Mouse (Mus musculus): ENCODE measurements around the gene Enc1. TPM values are rescaled to one million over a fixed set of nuclear protein-coding genes. Genes with fewer than 3 reads are reported as not detected.
"Not testable (repeated sequence)": the region's sequence is repeated elsewhere in the genome, so short reads cannot be mapped to it uniquely, and the experiment has no call there.

Gene Enc1
- total RNA-seq, 2 experiments from 2014 or later: 740 to 833 TPM

DNA sequence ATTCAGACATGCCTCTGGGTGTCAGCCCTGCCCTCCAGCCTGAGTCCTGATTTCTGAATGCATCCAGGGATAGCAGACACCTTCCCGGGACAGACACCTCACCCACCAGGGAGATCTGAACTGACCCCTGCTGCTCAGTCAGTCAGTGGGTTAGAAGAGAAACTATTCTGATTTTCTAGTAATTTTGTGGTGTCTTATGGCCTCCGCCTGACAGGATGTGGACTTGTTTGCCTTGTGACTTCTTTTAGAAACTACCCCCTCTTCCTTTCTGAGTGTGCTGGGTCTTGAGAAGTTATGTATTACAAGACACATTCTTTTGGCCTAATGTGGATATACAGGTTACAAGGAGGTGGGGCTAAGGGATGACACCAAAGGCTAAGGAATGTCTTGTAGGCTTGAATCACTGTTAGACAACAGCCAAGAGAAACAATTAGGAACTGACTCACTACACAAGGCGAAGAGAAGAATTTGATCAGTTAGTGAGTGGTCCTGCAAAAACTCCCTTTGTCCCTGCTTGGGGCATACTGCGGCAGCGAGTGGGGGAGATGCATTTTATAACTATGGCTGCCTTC lies 8.7 kb downstream of the Enc1 start:
- no peak for DNase-seq
- intact Hi-C loops (cut with DNase I): loop anchor here (10.0 kb wide), 4 partner anchors 135 to 395 kb away; no protein-coding TSS in a partner anchor

DNA sequence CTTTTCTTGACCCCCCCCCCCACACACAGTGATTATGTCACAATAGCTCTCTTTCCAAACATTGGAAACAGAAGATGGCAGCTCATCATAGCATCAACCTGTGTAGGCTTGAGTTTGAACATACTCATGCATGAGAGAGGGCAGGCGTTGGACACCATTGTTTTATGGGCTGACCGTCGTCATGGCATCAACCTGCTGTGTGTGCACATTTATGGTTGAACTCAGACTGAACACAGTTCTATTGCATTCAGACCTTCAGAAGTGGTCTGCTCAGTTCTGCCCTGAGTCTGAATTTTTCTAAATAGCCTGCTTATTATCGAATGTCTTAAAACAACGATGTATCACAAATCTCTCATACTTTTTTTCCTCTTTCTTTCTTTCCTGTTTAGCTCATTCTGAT lies 9.2 kb downstream of the Enc1 start:
- intact Hi-C loops (cut with DNase I): no loop called here

DNA sequence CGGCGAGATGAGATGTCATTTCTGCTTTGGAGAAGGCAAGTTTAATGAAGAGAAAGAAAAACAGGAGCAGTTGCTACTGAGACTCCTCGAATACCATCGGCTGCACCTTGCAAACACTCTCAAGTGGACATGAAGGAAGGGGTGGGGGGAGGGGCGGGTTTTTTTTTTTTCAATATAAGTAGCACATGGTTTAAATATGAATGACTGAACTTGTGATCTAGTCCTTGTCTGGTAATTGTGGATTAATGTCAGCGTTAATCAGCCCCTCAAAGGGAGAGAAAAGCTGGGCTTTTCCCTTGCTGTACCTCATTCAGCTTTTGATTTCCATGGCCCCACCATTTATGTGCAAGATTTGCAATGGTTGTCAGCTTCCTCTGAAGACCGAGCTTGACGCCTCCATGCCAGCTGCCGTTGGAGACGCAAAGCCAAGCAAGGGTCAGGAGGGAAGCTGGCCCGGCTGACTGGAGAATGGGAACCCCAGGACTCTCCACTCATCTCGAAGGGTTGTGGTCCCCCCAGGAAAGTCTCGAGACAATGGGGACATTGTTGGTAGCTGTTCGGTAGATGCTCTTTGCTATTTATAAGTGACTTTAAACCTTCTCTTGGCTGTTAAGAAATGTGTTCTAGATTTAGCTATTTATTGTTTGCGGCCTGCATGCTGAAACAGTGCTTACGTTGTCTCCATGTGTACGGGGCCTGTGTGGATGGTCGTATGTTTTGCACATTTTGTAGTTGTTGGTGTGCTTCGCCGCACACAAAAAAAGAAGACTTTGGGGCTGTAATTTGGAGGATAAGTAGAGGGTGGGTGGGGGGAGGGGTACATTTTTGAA lies 9.9 kb downstream of the Enc1 start:
- intact Hi-C loops (cut with DNase I): no loop called here
- DNase-seq: peak; percentile 57

More for the DNA sequence above, 9.2 kb downstream of the Enc1 start:
- no peak for DNase-seq

DNA sequence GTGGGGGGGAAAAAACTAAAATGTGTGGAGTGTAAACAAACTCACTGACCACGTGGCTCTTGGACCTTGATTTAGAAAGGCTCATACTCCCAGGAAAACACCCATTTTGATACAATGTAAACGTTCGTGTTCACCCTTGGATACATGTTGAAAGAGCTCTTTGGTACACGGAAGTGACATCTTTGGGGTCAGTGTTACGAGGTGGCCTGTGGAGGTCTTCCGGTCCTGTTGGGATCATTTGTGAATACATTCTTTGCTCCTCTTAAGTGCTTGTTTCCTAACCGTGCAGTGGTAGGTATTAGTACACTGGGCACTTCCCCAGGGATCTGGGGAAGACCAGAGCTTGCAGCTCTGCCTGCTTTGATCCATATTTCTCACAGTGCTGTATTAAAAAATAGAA lies 10.8 kb downstream of the Enc1 start:
- intact Hi-C loops (cut with DNase I): no loop called here

DNA sequence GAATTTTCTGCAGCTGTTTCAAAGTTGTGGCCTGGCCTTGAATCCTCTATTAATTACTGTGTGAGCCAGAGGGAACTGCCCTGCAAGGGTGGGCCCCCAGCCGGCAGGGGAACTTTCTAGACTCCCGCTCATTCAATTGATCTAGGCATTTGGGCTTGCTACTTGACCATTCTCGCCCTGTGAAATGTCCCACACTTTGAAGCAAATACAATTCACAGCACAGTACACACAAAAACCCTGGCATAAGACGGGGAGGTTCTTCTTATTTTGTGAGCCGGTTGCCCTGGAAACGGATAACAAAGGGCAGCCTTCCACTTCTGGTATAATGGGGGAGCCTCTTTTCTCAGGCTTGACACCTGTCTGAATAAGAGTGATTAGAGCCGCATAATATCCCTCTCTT lies 11.6 kb downstream of the Enc1 start:
- peak; percentile 19 for DNase-seq

More for the DNA sequence above, 10.8 kb downstream of the Enc1 start:
- no peak for DNase-seq

DNA sequence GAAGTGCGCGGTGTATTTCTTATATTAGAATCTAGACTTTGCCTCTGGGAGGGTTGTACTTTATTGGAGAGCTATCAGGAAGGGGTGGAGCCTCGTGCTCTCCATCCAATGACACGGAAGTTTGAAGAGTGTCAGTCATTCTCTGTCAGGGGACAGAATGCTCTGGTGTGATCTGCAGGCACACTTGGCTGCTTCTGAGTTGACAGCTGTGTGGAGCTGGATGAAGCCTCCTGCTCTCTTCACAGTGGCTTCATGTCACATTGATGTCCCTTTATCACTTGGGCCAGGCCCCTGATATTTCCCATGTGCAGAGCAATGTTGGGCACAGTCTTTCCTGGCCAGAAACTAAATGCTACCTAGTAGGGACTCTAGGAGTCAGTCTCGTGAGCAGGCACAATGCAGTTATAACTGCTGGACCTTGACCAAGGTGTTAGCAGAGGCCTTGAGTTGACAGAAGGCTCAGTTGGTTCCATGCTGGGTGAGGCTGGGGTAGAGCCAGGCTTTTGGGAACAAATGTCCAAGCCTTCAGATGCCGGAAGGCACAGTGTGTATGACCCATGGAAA lies 12.6 kb downstream of the Enc1 start:
- peak; percentile 83 for DNase-seq
- intact Hi-C loops (cut with DNase I): no loop called here

More for the DNA sequence above, 11.6 kb downstream of the Enc1 start:
- intact Hi-C loops (cut with DNase I): no loop called here

DNA sequence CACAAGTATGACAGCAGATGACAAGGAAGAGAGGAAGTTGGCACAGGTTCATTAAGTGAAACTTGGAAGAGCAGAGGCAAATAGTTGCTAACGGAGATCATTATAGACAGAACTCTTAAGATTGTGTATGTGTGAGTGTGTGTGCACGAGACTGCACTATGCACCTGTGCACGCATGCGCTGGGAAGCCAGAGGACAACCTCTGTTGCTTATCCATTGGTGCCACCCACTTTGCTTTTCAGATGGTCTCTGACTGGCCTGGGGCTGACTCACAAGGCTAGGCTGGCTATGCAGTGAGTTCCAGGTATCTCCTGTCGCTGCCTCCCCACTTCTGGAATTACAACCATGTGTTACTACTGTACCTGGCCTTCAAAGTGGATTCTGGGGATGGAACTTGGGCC lies 13.1 kb downstream of the Enc1 start:
- intact Hi-C loops (cut with DNase I): no loop called here
- peak; percentile 25 for DNase-seq

DNA sequence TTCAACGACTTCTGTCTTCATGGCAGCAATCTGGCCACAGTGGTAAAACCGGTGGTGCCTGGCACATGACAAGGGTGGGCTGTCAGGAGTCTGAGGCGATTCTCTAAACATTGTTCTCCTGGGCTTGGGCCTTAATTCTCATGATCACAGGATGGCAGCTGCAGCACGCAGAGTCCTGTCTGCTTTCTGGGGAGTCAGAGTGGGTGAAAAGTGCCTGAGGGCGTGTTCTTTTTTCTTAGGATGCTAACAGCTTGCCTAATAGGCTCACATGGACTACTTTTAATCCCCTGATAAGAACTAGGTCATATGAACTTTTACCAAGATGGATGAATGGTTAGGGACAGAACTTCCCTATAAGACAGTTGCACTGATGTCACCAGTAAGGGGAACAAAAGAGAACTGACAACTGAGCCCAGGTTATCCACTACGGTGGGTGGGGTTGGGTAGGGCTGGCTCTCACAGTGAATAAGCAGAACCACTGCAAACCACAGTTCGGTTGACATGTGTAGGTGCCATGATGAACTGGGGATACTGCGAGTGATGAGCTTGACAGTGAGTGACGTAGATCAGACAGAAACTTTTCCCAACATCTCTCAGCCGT lies 13.8 kb downstream of the Enc1 start:
- intact Hi-C loops (cut with DNase I): no loop called here
- DNase-seq: no peak

DNA sequence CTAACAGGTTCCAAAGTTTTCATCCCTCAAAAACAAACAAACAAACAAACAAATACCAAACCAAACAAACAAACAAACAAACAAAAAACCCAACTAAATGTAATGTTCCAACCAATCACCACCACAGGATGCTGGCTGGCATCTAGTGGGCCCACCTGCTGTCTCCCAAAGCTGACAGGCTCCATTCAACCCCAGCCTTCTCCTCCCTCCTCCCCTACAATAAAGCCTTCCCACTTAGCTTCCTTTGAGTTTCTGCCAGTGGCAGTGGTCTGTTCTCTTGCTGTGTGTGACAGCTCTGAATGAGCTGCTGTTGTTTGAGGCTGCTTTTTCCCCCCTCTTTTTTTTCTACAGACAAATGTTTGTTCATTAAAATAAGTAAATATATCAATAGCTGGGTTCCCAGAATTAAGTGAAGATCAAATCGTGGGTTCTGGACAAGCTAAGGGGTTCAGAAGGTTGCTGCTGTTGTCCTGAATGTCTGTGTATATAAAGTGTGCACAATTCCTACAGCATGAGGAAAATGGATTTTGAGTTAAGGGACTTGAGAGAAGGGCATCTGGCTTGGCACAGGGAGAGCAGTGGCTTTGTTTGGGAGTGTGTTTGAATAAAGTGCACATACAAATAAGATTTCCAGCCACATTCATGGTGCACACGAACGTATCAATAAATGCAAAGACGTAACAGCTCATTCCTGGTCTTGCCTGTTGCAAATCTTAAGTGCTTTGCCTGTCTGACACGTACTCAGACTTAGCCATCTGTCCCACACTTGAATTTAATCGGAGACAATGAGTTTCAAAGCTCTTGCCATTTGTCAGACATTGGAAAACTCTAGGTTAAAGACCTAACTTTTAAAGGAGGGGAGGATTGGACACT lies 15.3 kb downstream of the Enc1 start:
- DNase-seq: peak; percentile 62

DNA sequence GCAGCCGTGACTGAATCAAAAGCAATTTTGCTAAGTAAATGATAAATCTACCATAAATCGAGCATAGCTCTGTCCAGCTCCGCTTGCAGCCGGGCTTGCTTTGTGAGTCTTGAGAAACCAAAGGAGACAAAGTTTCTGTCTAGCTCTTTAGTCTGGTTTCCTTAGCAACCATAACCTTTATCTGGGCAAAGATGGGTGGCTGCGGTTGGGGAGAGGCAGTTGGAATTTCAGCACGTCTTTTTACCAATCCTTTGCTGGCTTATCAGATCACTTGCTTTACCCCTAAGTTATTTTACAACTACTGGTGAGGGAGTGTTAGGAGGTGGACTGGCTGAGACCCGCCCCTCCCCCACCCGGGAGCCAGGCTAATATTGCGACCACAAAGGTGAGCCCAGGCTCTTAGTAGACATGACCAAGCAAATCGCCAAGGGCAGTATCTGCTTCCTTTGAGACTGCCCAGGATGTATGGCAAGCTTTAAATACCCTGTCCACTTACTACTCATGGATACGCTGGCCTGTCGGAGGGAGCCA lies 16.0 kb downstream of the Enc1 start:
- no peak for DNase-seq
- intact Hi-C loops (cut with DNase I): no loop called here

More for the DNA sequence above, 15.3 kb downstream of the Enc1 start:
- intact Hi-C loops (cut with DNase I): no loop called here

DNA sequence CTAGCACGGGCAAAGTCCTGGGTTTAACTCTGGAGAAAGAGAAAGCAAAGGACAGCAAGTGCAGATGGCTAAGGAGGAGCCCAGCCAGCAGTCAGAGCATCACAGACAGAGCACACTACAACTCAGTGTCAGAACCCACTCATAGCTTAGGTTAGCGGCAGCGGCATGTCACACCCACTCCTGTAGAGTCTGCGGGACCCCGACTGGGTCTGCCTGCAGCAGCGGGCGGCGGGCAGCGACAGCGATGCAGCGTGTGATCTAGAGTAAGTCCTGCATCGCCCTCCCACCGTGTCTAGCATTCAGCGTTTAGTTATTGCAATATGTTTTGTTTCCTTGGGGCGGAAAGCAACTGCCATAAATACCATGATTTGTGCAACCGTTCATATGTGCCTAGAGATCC lies 18.4 kb downstream of the Enc1 start:
- no peak for DNase-seq
- intact Hi-C loops (cut with DNase I): no loop called here

DNA sequence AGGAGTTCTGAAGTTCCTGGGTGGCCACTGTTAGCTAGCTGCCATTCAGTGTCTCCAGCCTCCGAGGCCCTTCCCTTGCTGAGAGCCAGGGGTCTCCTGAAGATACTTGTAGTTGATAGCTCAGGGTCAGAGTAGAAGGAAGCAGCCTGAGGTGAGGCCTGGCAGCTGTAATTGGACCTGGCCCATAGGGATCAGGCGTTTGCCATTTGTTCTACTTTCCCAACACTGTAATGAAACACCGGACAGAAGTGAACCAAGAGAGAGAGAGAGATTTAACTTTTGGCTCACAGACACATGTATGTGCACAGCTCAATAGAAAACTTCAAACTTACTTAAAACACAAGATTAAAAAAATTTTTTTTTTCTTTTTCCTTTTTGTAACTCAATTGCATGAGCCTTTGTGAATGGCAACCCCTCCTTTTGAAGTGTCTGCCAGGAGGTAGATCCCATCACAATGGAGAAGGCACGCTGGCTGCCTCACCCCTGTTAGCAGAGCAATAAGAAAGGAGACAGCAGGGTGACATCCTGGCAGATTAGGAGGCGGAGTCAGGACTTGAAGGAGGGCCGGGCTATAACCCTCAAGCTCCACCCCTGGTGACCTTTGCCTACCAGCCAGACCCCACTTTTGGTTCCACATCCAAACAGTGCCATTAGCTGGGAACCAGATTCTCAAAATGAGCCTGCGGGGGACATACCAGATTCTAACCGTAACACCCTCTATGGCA lies 19.7 kb downstream of the Enc1 start:
- intact Hi-C loops (cut with DNase I): no loop called here
- no peak for DNase-seq

DNA sequence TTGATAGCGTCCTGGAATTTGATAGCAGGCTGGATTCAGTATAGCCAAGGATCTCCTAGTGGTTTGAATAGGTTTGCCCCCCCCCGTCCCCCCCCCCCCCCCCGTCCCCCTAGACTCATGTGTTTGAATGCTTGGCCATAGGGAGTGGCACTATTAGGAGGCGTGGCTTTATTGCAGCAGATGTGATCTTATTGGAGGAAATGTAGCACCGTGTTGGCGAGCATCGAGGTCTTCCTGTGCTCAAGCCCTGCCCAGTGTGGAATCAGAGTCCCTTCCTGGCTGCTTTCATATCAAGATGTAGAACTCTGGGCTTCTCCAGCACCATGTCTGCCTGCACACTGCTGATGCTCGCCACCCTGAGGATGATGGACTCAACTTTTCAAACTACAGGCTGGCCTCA lies 20.6 kb downstream of the Enc1 start:
- DNase-seq: no peak
- intact Hi-C loops (cut with DNase I): no loop called here

DNA sequence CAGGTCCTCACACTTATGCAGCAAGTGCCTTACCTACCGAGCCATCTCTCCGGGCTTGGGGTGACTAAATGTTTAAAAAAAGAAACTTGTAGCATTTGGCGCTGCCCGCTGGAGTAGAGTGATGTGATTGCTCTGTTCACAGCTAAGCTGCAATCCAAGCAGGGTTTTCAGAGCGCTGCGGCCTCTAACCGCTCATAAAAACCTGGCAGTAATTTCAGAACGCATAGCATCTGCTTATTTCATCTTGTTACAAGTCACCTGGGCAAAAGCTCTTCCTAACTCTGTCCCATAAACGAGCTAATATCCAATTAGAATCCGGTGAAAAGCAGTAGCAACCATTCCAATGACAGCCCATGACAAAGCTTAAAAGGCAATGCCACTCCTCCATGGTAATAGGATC lies 21.8 kb downstream of the Enc1 start:
- DNase-seq: no peak
- intact Hi-C loops (cut with DNase I): no loop called here

DNA sequence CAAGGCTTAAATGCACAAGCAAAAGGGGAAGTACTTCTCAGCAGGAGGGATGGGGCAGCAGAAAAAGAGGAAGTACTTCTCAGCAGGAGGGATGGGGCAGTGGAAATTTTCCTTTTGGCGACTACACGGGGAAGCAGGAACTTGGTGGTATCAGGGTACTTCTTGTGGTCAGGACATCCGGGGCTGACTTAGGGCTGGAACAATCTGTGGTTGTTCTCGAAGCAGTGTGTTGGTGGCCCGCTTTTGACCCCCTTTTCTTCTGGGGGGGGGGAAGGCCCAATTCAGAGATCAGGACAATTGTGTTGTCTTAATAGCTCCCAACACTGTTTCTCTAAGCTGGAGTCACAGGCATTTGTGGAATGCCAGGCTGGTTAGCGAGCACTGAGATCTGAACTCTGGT lies 24.6 kb downstream of the Enc1 start:
- DNase-seq; intact Hi-C loops (cut with DNase I): not testable (repeated sequence)

DNA sequence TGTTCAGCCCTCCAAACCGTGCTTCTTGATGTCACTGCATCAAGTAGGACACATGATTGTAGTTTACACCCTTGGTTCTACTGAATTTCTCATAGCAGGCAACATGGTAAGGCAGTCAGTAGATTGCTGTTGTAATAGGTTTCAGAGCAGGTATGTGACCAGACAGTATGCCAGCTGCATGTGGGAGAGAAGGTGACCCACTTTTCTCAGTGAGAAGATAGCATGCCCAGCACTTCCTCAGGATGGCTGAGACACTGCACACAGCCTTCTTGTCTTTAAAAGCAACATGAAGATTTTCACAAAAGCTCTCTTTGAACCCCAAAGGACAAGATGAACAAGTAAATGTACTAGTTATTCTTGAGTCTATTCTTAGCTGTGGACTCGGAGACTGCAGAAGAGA lies 29.8 kb downstream of the Enc1 start:
- DNase-seq: no peak
- intact Hi-C loops (cut with DNase I): no loop called here

DNA sequence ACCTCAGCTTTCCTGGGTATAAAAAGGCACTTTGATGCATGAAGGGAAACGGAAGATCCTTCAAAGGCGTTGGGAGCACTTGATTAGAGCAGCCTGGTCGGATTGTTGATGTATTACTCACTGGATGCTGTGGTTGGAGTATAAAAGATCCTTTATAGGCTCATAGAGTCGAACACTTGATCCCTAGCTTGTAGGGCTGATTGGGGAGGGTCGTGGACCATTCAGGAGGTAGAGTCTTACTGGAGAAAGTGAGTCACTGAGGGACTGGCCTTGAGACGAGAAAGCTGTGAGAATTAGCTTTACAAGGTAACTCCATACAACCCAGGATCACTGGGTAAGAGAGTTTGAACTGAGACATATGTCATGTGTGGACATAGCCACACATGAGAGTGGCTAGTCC lies 30.7 kb downstream of the Enc1 start:
- DNase-seq: no peak
- intact Hi-C loops (cut with DNase I): no loop called here

DNA sequence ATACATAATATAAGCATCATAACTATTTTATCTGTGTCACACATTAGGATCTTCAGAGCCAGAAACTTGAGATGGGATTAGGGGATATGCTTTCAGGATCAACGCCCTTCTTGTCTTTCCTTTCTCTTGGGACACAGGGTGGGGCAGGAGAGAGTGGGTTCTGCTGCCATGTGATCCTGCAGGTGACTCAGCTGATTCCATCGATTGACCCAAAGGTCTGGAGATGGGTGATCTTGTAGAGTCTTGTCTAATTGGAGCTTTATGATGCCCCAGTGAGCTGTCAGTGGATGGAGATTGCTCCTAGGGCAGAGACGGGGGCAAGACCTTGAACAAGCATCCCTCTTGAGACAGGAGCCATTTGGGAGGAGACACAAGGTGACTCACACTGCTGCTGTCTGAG lies 33.9 kb downstream of the Enc1 start:
- no peak for DNase-seq
- intact Hi-C loops (cut with DNase I): no loop called here

DNA sequence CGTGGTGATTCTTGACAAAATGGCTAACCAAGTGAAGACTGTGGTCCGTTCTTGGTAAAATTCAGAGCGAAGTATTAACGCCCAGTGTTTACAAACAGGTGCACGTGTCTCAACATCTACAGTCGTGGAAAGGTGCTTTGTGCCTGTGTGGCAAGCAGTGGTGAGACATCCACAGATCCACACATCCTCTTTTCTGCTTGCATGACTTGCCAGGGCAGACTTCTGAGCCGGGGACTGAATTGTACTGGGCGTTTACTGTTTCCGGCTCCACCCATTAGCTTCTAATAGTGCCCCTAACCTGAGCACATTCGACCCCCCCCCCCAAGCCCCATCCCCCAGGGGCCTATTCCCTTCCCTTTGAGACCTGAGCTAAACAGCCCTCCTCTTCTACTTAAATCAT lies 34.6 kb downstream of the Enc1 start:
- no peak for DNase-seq
- intact Hi-C loops (cut with DNase I): no loop called here

Data from left cerebral cortex, postnatal 4 days (tissue).